Mouse (Mus musculus) liver, embryonic 18 days (tissue): ENCODE measurements around the gene Gramd2. TPM values are rescaled to one million over a fixed set of nuclear protein-coding genes. Genes with fewer than 3 reads are reported as not detected.

Source experiments
- polyA plus RNA-seq: library from polyadenylated mRNA; depleted of rRNA; stranded (reverse); fragments of >200 nt; gene quantifications from 2 replicates; pipeline ENCODE4 v1.2.3, GENCODE M21; 2012; rRNA removed

Gramd2 gene
- polyA plus RNA-seq: 0.67 and 0.74 TPM in 2 replicates

GRCm38 (mm10) chr9:59679678-59680533, at the start of gene Gramd2:
TSS of gene Gramd2 (plus strand) at chr9:59680144.

GRCm38 (mm10) chr9:59655958-59656634, 23.8 kb upstream of the Gramd2 start, which contains the start of gene Pkm:
TSS of gene Pkm (plus strand) at chr9:59656368.

GRCm38 (mm10) chr9:59750267-59751065, 70.5 kb downstream of the Gramd2 start, which contains the start of the genes Senp8 and Myo9a:
TSS of gene Senp8 (minus strand) at chr9:59750710.
TSS of gene Myo9a (plus strand) at chr9:59750896.

Other genes with a start within 250 kb of the Gramd2 start
- 12.9 and 13.3 TPM in 2 replicates for gene Arih1, start 193.5 kb upstream of the Gramd2 start, polyA plus RNA-seq
- gene Hexa, start 140.6 kb upstream of the Gramd2 start, polyA plus RNA-seq: 27.6 and 29.3 TPM in 2 replicates
- 0.07 and 0.11 TPM in 2 replicates for gene Tmem202, start 140.3 kb upstream of the Gramd2 start, polyA plus RNA-seq
- not detected in 2 replicates for gene Celf6, start 102.2 kb upstream of the Gramd2 start, polyA plus RNA-seq
- 6.4 and 7.6 TPM in 2 replicates for gene Parp6, start 62.9 kb upstream of the Gramd2 start, polyA plus RNA-seq
- 137 and 139 TPM in 2 replicates for gene Pkm, start 23.8 kb upstream of the Gramd2 start, polyA plus RNA-seq
- 1.1 and 1.4 TPM in 2 replicates for gene Senp8, start 70.6 kb downstream of the Gramd2 start, polyA plus RNA-seq
- gene Myo9a, start 70.8 kb downstream of the Gramd2 start, polyA plus RNA-seq: 2.0 and 2.3 TPM in 2 replicates